Mouse (Mus musculus): Measurements from ENCODE around the gene Sdhaf1. TPM values are rescaled to one million over a fixed set of nuclear protein-coding genes. Genes with fewer than 3 reads are reported as not detected.
A peak's percentile ranks its signal among the peaks of the same experiment; 100 is the strongest.

The Sdhaf1 gene
- total and polyA plus RNA-seq, 3 experiments: 9.1 to 52.4 (median 18.7) TPM

DNA sequence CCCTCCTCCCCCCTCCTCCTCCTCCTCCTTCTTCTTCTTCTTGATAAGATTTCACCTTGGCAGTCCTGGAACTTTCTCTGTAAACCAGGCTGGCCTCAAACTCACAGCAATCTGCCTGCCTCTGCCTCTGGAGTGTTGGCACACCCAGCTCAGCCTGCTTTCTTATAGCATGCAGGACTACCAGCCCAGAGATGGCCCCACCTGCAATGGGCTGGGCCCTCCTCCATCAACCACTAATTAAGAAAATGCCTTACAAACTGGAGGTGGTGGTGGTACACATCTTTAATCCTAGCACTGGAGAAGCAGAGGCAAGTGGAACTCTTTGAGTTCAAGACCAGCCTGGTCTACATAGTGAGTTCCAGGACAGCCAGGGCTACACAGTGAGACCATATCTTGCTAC is 2.7 kb upstream of the Sdhaf1 start:
- no peak for DNase-seq

- peak; percentile 27 for DNase-seq
Measured at GRCm38 (mm10) chr7:30325364-30325763, 1.7 kb upstream of the Sdhaf1 start.

GRCm38 (mm10) chr7:30324300-30324944 is 727 bp upstream of the Sdhaf1 start:
- no peak for DNase-seq

- no peak for DNase-seq
Measured at GRCm38 (mm10) chr7:30322865-30323264, 830 bp downstream of the Sdhaf1 start.

- DNase-seq: peak; percentile 98
Measured at GRCm38 (mm10) chr7:30322285-30322667, 1.4 kb downstream of the Sdhaf1 start.

DNA sequence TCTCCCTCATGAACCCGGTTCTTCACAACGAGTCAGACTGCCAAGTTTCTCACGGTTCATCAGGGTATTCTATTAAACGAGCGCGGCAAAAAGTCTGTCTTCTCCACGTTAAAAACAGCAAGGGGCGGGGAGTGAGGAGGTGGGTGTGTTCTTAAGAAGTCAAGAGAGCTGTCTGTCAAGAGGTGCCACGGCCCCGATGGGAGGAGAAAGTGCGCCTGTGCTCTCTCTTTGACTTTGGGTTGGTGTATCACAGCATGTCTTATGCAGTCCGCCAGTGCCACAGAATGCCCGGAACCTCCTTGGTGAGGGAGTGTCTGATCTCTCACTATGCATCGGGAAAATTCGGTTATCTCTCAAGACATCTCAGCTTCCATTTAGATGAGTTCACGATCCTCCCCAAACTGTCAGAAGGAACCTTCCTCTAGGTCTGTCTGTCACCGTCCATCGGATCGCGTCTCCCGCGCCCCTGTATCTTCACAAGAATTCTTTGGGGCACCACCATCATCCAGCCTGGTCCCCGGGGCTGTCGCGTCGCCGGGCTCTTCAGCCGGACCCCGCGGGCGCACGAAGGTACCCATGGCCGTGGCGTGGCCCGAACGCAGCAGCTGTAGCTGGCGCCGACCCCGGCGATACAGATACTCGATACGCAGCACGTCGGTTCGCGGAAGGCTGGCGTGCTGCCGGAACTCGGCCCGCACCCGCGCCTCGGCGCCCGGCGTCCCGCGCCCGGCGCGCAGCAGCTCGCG is 2.0 kb downstream of the Sdhaf1 start, which contains the start of gene E130208F15Rik:
Gene E130208F15Rik, plus strand, starts transcription at position 202 of the 746 bp plus-strand sequence.
- peak; percentile 86 for DNase-seq

DNA sequence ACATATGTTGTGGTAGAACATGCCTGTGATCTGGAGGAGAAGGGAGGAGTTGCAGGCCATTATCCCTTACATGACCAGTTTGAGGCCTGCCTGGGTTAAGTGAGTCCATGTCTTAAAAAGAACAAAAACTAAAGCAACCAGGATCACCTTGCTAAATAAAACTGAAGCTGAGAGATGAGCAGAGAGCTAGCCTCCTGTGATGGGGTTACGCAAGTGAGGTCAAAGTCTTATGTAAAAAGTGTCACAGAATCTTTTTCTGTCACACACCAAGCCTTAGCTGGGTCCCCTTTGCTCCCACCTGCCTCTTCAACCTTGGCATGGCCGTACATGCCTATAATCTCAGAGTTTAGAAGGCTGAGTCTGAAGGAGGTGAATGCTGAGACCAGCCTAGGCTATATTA is 2.7 kb downstream of the Sdhaf1 start:
- no peak for DNase-seq

DNA sequence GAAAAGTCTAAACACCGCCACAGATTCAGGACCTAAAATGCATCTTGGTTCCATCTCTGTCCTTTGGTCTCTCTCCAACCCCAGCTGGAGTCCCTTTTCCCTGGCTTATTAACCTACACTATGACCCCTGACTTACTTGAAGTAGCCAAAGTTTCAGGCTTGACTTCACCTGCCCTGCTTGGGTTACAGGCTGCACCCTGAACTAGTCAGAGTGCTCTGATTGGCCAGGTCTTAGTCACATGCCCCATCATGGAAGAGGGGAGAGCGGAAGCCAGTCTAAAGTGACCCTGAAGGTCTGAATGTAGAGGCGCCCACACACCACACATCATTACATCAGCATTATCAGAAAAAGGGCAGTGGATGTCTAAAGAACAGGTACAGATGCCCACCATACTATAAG is 5.6 kb downstream of the Sdhaf1 start:
- no peak for DNase-seq

DNA sequence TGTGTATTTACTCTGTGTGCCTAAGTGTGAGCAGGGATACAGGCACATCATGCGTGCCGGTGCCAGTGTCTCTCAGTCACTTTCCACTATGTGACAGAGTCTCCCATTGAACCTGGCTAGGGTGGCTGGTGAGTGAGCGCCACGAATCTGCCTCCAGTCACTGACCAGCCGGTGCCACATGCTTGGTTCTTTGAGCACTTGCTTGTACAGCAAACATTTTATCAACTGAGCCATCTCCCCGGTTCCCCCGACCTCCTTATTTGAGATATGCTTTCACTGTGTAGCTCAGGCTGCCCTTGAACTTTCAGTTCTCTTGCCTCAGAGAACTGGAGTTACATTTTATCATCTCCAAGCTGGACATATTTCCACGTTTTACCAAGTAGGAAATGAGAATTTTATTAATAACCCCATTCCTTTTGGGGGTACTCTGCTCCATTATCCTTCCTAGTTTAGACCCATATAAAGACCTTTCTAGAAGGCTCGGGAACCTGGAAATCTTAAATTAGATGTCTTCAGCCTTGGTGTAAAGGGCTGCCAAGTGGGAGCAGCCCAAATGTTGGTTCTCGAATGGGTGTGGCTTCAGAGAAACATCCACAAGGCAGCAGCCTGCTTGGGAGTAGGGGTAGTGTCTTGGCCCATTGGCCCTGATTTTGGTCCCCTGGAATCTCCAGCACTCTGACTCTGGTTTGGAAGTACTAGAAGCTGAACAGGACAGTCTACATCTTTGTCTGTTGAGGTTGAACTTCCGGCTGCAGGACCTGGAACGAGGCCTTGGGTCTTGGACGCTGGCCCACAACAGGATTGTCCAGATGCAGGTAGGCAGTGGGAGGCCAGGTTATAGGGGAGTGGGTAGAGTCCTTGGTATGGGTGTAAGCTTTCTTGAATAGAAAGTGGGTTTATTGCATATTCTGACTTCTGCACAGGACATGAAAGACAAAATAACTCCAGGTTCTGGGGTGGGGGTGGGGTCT is 7.9 kb downstream of the Sdhaf1 start:
- DNase-seq: peak; percentile 54

GRCm38 (mm10) chr7:30314721-30315155 is 9.0 kb downstream of the Sdhaf1 start, which contains the start of gene Syne4:
TSS of gene Syne4 (plus strand) at chr7:30314807.
- DNase-seq: no peak

- DNase-seq: no peak
Measured at GRCm38 (mm10) chr7:30313666-30314320, 9.9 kb downstream of the Sdhaf1 start.

GRCm38 (mm10) chr7:30310136-30310535 is 13.6 kb downstream of the Sdhaf1 start:
- DNase-seq: no peak

DNA sequence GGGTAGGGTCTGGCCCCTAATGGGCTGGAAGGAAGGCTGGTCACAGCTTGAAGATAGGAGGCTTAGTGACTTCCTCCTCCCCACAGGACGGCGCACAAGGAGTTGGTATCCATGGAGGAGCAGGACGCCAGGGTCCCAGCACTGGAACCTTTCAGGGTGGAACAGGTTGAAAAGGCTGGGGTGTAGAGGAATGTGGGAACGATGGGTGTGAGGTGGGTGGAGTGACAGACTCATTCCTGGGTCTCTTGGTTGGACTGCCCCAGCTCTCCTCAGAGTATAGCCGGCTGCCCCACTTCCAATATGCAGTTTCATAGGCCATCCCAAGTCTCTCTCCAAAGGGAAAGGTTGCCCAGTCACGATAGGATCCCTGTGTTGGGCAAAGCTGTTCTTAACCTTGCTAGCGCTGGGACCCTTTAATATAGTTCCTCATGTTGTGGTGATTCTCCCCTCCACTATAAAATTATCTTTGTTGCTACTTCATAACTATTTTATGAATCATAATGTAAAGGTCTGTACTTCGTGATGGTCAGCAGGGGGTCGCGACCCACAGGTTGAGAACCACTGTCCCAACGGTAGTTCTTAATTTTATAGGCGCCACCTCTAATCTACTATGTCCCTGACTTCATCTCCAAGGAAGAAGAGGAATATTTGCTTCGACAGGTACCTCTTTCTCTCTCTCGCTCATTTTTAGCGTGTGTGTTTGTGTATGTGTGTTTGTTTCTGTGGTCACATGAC is 14.1 kb downstream of the Sdhaf1 start:
- DNase-seq: no peak

GRCm38 (mm10) chr7:30308076-30309005 is 15.4 kb downstream of the Sdhaf1 start, which contains the start of gene Alkbh6:
TSS of gene Alkbh6 (plus strand) at chr7:30308717.
- peak; percentile 96 for DNase-seq

- DNase-seq: no peak
Measured at GRCm38 (mm10) chr7:30306083-30306779, 17.5 kb downstream of the Sdhaf1 start.

- no peak for DNase-seq
Measured at GRCm38 (mm10) chr7:30300914-30301313, 22.8 kb downstream of the Sdhaf1 start.

DNA sequence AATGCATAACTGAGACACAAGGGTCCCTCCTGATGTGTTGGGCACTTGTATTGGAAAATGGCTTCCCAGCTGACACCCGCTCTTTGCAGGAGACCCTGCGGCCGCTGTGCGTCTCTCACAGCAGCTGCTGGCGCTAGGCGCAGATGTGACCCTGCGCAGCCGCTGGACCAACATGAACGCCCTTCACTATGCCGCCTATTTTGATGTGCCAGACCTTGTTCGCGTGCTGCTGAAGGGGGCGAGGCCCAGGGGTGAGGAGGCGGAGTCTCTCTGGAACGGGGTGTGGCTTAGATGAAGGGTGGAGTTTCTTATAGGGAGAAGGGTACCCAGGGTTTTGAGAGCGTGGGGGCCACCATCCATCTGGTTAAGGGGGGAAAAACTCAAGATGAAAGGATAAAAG is 26.4 kb downstream of the Sdhaf1 start:
- no peak for DNase-seq

- DNase-seq: no peak
Measured at GRCm38 (mm10) chr7:30296816-30297215, 26.9 kb downstream of the Sdhaf1 start.

DNA sequence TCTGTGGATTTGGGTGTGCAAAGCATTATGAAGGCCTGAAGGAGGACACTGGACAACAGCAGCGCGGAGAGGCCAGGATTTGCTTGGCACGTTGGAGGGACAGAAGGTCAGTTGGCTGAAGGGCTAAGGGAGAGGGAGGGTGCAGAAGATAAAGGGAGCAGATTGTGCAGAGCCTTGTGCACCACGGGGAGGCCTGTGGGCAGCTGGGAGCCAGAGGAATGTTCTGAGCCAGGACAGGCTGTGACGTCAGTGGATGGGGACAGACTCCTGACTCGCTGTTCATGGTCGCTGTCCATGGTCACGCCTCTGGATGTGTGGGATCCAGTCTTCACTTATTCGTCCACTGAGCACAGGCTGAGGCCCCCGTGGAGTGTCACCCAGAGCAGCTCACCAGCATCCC is 28.6 kb downstream of the Sdhaf1 start:
- DNase-seq: peak; percentile 64
